Mouse (Mus musculus) neutrophil, adult 5-6 weeks (primary cell): ENCODE results near the gene Vmn1r70. TPM values are rescaled to one million over a fixed set of nuclear protein-coding genes. Genes with fewer than 3 reads are reported as not detected.

Source experiments
- ATAC-seq: fragments of 151-379, 151-347 bp; 2 replicates; pipeline ENCODE4 v1.8.0; 2017; ENCODE audit warnings: mild to moderate bottlenecking, moderate TSS enrichment; ENCODE audit not compliant: insufficient number of reproducible peaks, poor library complexity, low FRiP score, severe bottlenecking; ENCODE audit errors: extremely low read depth
- total RNA-seq: library from RNA; stranded (forward); fragments of 200-1000 nt; gene quantifications from 2 replicates; pipeline ENCODE4 v1.2.3, GENCODE M21; 2017

The Vmn1r70 gene
- not detected in 2 replicates for total RNA-seq

DNA sequence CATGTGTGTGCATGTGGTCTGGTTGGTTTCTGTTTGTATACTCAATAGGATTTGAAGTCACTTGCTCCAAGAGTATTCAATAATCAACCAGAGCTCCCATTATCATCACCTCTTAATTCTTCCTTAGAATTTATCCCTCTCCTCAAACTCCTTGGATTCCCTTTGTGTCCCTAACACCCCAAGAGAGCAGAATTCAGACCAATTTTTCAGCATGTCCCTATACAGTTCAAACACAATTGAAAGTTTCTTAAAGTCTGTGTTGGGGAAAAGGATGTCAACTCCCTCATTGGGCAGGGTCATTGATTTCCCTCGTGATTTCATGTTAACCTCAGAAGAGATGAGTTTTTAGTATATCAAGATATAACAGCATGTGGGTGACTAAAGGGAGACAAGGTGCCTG lies at the start of gene Vmn1r70:
Vmn1r70 (plus strand) TSS at position 301 of the 400 bp plus-strand sequence.
- ATAC-seq: no peak

DNA sequence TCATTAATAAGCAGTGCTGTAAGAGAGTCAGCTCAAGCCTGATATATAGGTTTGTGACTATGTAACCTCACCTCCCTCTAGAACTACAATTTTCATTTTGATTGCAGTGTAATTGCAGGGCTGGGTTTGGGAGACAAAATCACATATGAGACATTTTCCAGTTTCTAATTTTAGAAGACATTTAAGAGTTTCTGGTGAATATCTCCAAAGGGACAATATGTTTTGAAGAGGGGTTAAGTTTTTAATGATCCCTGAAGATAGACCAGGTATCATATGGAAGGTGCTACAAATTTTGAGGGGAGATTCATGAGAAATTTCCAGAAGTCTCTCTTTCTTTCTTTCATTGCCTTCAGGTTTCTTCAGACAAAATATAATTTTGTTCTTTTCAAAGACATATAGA lies 17.8 kb upstream of the Vmn1r70 start, which contains the start of gene Vmn1r69:
Vmn1r69 (minus strand) TSS at position 101 of the 400 bp plus-strand sequence.
- no peak for ATAC-seq

Other genes with a start within 250 kb of the Vmn1r70 start
- not detected in 2 replicates for gene Vmn1r67, start 188.2 kb upstream of the Vmn1r70 start, total RNA-seq
- gene Zik1, start 136.1 kb upstream of the Vmn1r70 start, total RNA-seq: 0.12 and 0.58 TPM in 2 replicates
- gene Vmn1r68, start 73.0 kb upstream of the Vmn1r70 start, total RNA-seq: not detected in 2 replicates
- 0.25 TPM in 1 of 2 replicates, not detected in the other for gene Vmn1r69, start 17.9 kb upstream of the Vmn1r70 start, total RNA-seq
- gene Nlrp4b, start 56.3 kb downstream of the Vmn1r70 start, total RNA-seq: 0.23 TPM in 1 of 2 replicates, not detected in the other
- gene Vmn1r71, start 122.8 kb downstream of the Vmn1r70 start, total RNA-seq: not detected in 2 replicates